Mouse (Mus musculus) layer of hippocampus, postnatal 14 days (tissue): ENCODE measurements around the gene Nup35. TPM values are rescaled to one million over a fixed set of nuclear protein-coding genes. Genes with fewer than 3 reads are reported as not detected.

Source experiments
- DNase-seq, 2 experiments: peaks; one replicate each; pipeline ENCODE4 v3.0.0; 2021 to 2022; ENCODE audit warnings: low spot score in 2 of 2, mixed read lengths in 1 of 2
- long read RNA-seq, 2 experiments: library from polyadenylated mRNA; stranded (forward); transcript quantifications; one replicate each; pipeline ENCODE4 v2.0.0; 2021
- total RNA-seq, 2 experiments: library from RNA; stranded (reverse); gene quantifications; 2 replicates each; pipeline ENCODE4 v1.2.3; 2021

Nup35 gene
- total RNA-seq: 10 to 100 TPM; 15.7 to 23.5 TPM
- long read RNA-seq, experiment 1, transcript Nup35-201 (9 exons, 1,559 nt): major isoform, 13 of 17 reads
- long read RNA-seq, experiment 1, partial matches to known transcripts: 1 of 17 reads
- long read RNA-seq, experiment 1, other reads (novel, unspliced or antisense): 3 of 17 reads
- long read RNA-seq, experiment 2, transcript Nup35-201 (9 exons, 1,559 nt): major isoform, 23 of 36 reads
- long read RNA-seq, experiment 2, partial matches to known transcripts: 1 of 36 reads
- long read RNA-seq, experiment 2, other reads (novel, unspliced or antisense): 12 of 36 reads

DNA sequence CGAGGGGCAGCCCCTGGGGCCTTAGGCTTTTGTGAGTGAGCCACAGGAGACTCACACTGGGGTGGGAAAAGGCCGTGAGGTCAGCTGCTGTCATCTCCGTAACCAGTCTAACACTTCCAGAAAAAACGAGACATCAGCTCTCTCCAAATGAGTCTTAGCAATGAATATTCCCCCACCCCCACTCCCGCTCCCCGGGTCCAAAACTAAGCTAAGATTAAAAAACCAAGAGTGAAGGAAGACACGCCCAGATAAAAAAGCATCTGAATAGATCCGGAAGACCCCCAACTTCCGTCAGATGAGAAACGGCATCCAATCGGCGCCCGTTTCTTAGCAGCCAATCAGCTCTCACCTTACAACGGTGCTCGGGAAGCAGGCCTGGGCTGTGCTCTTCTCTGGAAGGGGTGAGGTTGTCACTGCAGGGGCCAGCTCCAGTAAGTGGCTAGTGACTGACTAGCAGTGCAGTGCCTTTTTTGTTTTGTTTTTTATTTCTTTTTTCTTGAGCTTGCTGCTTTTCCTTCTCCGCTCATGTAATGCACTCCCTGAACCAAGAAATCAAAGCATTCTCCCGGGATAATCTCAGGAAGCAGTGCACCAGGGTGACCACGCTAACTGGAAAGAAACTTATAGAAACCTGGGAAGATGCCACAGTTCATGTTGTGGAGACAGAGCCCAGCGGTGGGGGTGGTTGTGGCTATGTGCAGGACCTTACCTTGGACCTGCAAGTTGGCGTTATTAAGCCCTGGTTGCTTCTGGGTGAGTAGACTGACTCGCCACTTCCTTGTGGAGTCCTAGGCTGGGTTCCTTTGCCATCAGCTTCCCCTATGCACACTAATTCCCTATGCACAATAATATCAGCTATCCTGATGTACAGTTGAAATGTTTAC lies at the start of gene Nup35, which contains the start of gene Dusp19:
Gene Nup35 (plus strand): TSS at position 383 of the 884 bp plus-strand sequence.
Gene Dusp19 (plus strand): TSS at position 192 of the 884 bp plus-strand sequence.
- peak; percentile 97 for DNase-seq

DNA sequence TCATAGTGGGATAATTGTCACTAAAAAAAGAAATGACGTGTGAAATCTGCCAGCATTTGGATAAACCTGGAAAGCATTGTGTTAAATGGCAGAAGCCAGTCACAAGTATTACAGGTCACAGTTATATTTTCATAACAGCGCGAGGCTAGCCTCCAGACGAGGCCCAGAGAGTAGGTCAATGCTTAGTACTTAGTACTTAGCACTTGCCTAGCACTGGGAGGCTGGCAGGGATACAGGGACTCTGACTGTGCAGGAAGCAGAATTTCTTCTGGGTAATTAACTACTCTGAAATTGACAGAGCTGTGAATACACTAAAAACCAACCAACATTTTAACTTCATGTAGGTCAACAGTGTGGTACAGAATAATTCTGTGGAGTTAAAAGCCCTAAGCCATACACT lies 49.6 kb upstream of the Nup35 start:
- DNase-seq: no peak

DNA sequence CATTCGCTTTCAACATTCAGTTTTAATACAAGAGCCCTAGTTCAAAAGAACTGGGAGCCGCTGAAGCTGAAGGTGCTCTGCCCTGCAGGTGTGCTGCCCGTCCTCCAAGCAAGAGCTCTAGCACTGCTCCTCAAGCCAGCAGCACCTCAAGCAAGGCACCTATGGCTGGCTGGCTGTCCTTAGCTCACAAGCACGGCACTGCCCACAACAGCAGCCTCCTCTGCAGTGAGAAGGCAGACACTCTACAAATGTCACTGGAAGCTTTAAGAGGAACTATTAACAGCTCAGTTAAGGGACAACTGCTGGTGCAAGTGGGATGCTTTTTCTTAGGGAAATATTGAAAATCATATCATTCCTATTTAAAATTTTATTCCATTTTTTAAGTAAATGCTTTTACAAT lies 46.4 kb upstream of the Nup35 start:
- DNase-seq: no peak

DNA sequence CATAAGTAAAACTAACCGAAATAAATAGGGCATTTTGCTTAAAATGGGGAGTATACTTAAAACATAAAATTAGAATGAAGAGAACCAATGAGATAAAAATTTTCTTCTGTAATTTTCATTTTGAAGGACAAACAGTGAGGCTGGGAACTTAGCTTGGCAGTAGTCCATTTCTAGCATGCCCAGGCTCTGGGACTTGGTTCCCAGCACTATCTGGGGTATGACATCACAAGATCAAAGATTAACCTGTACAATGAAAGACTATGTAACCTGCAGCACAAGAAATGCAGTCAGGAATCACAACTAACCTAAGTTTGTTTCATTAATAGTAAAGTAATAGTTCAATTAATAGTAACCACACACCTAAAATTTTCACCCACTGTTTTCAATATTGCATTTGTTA lies 39.8 kb upstream of the Nup35 start:
- DNase-seq: no peak

DNA sequence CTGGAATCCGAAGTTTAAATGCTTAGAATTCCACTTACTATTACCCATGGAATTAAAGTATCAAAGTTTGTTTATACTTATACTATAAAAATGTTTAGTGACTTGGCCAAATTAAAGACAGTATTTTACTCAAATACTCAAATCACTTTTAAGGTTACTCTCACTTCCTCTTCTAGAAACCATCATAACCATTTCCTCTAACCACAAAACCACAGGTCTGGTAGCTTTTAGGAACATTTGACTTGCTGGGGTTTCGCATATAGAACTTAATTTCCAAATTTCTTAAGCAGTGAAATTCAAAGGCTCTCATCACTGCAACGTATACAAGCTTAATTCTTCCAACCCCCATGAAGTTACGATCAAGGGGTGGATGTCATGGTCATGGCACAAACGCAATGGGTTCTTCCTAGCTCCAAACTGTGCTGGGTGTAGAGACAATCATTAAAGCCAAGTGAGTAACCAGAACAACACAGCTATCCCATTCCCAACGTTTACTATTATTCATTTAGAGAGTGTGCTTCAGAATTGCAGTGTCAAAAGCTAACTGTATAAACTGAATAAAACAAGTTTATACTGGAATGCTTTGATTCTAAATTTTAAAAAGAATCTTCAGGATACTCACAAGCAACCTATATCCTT lies 37.7 kb upstream of the Nup35 start:
- no peak for DNase-seq

DNA sequence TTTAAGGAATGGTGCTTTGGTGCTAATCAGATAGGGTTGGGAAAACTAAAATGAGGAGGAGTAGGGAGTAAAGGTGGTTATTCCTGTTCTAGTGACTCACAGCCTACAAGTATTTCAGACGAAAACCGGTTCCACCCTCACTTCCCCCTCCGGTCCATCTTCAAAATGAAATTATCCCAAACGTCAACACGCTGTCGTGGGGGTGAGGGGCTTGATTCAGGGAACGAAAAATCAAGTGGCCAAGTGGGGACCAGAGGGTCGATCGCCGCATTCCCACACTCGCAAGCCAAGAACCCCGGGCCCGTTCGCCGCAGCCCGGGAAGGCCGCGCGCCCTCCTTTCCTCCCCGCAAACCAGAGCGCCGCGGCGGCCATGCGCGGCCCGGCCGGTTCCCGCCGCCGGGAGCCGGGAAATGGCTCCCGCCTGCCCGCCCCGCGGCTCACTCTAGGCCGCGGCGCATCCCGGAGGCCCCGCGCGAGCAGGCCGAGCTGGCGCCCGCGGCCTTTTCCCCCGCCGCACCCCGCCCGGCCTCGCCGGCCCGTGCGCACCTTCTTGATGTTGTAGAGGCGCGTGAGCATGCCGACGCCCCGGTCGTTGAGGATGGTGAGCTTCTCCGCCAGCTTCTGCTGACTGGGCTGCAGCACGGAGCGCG lies 36.6 kb upstream of the Nup35 start:
- peak in 1 of 2 experiments; percentile 42 for DNase-seq

DNA sequence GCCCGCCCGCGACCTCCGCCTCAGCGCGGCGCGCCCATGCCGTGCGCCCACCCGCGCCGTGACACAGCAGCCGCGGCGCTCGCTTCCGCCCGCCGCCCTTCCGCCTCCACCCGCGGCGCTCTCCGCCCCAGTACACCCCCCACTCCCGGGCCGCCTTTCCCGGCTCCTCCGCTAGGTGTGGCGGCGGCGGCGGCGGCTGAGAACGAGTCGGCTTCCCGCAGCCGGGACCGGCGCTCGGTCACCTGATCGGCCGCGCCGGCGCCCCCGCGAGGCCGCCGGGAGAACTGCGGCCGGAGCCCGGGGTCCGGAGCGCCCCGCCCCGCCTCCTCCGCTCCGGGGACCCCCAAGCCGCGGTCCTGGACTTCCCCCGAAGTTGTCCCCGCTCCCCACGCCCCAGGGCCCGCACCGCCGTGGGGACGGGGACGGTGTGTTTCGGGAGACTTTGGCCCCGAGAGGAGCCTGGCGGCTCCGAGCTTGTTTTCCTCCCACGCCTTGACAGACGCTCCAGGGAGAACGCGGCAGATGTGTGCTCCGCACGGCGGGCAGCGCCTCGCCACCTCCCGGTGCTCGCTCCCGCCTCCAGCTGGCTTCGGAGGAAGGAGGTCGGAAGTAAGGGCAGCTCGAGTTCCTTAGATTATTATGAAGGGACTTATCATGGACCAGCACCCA lies 35.9 kb upstream of the Nup35 start, which contains the start of gene Nckap1:
Gene Nckap1 (minus strand): TSS at position 338 of the 669 bp plus-strand sequence.
- peak; percentile 88 to 92 for DNase-seq

DNA sequence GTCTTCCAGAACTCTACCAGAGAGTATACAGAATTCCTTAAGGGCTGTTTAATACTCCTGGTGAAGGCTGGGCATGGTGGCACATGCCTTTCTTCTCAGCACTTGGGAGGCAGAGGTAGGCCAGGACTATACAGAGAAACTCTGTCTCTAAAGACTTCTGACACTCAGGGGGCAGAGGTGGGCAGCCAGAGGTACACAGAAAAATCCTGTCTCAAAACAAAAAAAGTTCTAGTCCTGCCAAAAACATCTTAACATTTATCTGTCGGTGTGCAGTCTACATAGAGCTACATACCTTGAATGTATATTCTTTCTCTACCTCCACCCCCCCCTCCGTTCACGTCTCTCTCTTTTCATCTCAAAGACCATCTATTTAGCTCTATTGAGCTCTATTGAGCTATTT lies 34.7 kb upstream of the Nup35 start:
- DNase-seq: no peak

DNA sequence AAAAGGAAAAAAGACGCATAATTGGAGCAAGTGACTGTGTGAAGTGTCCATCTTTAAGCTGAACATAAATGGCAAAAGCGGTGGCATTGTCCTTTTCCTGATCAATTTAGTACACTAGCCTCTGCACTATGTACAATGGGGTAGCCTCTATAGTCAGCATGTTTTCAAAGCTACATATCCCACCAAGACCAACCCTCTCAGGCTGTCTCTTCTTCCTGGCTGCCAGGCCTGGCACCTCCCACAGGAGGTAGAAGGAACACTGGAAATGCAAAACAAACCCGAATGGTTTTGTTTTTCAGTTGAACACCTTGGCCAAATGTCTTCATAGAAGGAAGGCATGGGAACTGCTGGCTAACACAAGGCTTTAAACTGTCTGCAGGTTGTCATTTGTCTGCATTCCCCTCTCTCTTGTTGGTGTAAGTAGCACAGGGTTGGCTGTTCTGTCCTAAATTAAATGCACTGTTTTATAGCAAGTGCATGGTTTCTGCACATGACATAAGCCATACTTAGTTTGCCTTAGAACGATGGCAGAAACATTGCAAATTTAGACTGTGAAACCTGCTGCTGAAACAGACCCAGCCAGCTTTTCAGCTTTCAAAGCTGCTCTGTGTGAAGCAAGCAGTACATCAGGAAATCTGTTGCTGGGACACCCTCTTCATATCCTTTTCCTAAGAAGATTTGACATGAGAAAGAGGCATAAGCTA lies 22.7 kb upstream of the Nup35 start:
- DNase-seq: peak; percentile 51 to 80

DNA sequence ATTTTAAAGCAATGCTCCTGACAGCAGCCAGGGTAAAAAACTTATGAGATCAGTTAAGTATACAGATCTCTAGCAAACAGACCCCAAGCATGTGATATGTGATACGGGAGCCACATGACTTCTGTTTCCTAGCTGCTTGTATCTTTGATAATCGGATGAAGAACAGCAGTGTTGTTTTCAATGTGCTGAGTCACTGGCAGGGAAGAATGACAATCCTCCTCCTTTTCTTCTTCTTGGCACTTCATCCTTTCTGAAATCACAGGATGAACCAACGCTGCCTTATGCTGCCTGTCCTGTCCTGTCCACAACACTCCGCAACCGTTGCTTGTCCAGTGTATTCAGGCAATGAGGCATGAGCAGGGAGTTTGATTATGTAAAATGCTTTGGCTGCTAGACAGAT lies 20.1 kb upstream of the Nup35 start:
- no peak for DNase-seq

DNA sequence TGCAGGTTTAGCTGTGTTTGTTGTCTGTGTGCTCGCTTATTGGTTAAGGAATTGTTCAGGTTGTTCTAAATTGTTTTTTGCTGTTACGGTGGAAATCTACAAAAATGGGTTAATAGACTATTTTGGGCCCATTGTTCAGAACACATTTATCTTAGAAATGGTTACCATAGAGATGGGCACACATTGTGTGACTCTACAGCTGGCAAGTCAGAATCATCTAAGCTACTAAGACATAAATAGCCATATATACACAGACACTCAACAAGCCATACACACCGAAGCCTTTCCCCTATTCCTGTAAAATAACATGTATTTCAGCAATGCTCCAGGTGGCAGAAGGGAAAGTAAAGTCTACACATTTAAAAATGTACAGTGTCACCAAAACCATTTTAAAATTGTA lies 17.2 kb upstream of the Nup35 start:
- DNase-seq: peak in 1 of 2 experiments; percentile 60

DNA sequence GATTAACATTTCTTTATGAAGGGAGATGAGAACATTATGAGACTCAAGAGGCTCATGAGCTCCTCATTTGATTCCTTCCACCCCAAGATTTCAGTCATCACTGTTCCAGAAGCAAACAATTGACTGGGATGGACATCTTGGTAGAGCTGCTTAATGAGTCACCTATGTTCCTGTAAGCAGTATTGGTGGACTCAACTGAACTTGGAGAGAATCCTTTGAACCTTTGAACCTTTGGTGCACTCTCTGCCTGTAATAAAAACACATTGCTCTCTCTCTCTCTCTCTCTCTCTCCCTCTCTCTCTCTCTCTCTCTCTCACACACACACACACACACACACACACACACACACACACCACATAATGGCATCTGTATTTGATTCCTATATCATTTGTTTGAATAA lies 16.4 kb upstream of the Nup35 start:
- DNase-seq: no peak

DNA sequence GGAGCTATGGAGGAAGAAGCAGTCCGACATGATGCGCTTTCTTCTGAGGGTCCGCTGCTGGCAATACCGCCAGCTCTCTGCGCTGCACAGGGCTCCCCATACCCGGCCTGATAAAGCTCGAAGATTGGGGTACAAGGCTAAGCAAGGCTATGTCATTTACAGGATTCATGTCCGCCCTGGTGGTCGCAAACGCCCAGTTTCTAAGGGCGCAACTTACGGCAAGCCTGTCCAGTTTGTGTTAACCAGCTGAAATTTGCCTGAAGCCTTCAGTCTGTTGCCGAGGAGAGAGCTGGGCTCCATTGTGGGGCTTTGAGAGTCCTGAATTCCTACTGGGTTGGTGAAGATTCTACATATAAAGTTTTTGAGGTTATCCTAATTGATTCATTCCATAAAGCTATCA lies 14.3 kb upstream of the Nup35 start:
- no peak for DNase-seq

DNA sequence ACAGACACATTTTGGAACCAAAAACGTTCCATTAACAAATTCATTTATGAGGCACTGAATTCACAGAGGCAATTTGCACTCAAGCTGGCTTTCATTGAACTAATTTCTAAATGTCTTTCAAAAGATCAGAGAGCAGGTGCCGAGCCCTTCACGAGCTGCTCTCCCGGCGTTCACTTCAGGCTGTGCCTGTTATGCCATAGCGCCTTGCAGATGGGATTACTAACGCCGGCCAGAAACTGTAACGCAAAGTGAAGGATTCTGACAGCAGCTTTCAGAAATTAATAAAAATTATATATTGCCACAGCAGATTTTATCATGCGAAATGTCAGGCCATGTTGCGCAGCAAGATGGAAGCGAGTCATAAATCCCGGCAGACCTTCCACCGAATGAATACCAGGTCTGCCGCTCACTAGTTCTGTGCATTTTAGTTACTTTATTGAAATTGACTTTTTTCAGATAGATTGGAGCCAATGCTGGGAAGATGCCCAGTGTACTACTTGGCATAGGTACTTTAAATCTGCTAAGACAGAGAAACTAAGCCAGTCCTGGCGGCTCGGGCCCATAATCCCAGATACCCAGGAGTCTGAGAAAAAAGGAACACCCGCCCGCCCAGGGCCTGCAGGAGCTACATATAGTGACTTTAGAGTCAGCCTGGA lies 13.1 kb upstream of the Nup35 start:
- peak; percentile 54 to 72 for DNase-seq

DNA sequence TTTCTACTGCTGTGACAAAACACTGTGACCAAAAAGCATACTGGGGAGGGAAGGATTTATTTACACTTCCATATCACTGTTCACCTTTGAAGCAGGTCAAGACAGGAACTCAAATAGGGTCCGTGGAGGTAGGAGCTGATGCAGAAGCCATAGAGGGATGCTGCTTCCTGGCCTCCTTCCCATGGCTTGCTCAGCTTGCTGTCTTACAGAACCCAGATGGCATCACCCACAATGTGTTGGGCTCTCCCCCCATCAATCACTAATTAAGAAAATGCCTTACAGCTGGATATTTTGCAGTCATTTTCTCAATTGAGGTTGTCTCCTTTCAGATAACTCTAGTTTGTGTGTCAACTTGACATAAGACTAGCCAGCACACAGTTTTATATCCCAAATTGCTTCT lies 4.8 kb upstream of the Nup35 start:
- DNase-seq: peak in 1 of 2 experiments; percentile 32

DNA sequence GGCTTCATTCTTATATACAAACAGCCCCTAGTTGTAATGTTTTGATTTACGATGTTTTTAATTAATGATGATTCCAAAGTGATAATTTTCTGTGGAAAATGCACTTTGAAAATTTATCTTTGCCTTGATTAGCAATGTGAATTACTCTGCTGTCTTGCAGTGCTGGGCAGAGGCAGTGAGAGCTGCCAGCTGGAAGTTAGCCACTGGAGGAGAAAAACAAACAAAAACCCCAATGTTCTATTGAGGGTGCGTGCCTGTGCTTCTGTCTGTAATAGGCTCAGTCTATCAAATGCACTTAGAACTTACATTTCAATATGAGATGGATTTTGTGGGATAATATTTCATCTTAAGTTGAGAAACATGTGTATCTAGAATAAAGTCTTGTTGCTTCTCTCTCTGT lies 4.2 kb upstream of the Nup35 start:
- DNase-seq: peak in 1 of 2 experiments; percentile 69

DNA sequence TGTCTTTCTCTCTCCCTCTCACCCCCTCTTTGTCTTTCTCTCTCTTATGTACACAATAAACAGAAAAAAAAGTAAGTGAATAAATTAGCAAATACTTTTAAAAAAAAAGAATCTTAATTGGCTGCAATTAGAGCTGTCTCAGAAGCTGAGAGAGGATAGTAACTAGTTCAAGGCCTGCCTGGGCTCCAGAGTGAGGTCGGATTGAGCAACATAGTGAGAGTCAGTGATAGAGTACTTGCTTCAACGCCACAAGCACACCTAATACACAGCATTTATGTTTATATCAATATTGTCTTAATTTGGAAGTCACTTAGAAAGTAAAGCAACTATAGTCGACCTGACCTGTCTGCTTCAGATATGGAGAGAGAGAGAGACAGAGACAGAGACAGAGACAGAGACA lies 2.0 kb downstream of the Nup35 start:
- no peak for DNase-seq

DNA sequence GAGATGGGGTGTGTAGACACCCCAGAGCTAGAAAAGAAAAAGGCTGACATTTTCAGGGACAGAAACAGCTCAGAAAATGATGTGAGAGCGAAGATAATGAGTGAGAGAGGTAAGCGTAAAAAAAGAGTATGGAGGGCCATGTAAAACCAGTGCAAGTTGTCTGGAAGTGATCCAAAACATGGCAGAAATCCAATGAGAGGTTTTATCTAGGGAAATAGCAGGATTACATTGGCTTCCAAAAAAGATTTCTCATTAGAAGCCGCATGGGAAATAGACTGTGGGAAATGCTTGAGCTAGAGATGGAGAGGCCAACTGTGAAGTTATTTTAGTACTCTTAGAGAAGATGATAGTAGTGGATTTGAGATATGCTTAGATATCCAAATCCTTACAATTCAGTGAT lies 4.9 kb downstream of the Nup35 start:
- DNase-seq: no peak

DNA sequence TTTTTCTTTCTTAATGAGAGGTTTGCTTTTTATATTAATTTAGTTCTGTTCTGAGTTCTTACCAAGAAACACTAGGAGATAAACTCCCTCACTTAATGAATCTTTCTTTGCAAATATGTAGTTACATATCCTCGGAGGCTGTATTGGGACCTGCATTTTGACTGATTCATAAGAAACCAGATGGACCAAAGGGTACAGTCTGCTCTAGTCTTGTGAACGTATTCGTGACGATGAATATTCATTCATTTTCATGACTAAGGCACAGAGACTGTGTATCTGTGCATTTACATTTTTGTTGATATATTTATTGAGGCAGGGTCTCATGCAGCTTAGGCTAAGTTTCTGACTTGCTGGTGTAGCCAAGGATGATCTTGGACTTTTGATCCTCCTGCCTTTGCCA lies 7.5 kb downstream of the Nup35 start:
- peak in 1 of 2 experiments; percentile 42 for DNase-seq
